Comparison of ENCODE assay signal across 11 mouse cellular contexts in genomic region chr7:19489525-19489924, GRCm38 (mm10). TPM values are rescaled to one million over a fixed set of nuclear protein-coding genes. Genes with fewer than 3 reads are reported as not detected.
DNase-seq lines count a peak whose midpoint lies in the region; ATAC-seq and TF ChIP-seq lines count a peak whose summit lies in the region.
"Had no signal": no experiment of that assay in that cellular context is flagged by ENCODE, and none has a peak within 500 bp of the region (broad histone marks: within the 10 kb centered on the region; RNA-seq: fewer than 3 reads in every experiment).

No protein-coding gene starts in this region.

- H3K4me3 ChIP-seq in heart, embryonic 10.5 days = peak overlapping the region; percentile 51
- H3K4me3 ChIP-seq in limb, embryonic 10.5 days = peak overlapping the region; percentile 44
- H3K4me3 ChIP-seq in stomach, postnatal 0 days (ENCODE audit: low read depth, low read length) = 0 out of 2 replicates have a peak overlapping the region, but pooled peaks have one; percentile 2

- H3K4me1 ChIP-seq in heart, embryonic 10.5 days = peaks cover 13% of the 10 kb centered on the region
- H3K4me1 ChIP-seq in limb, embryonic 10.5 days = peaks cover 15% of the 10 kb centered on the region
- no peaks in the 10 kb centered on the region for H3K4me1 ChIP-seq in stomach, postnatal 0 days (replicated peaks; ENCODE audit: control insufficient read depth, insufficient read depth)

- no peak for DNase-seq in heart, embryonic 10.5 days (ENCODE audit: low spot score)
- no peak for DNase-seq in heart, adult 9 months (ENCODE audit: low spot score in 2 of 2)
- peak; percentile 28 for DNase-seq in retina, postnatal 1 day
- no peak for DNase-seq in retina, embryonic 14.5 days (ENCODE audit: low spot score)
- DNase-seq in limb, embryonic 10.5 days (ENCODE audit: low spot score) = peak; percentile 54
- DNase-seq in stomach, postnatal 0 days (ENCODE audit: low spot score) = no peak
- no peak for DNase-seq in cerebellum, adult 18-20 months
- DNase-seq: adrenal gland, adult 8-10 months; layer of hippocampus, adult 9-11 months; thymus, postnatal 4 days had no signal

- no peaks in the 10 kb centered on the region for H3K9me3 ChIP-seq in heart, embryonic 10.5 days
- H3K9me3 ChIP-seq in limb, embryonic 10.5 days (replicated peaks) = no peaks in the 10 kb centered on the region
- no peaks in the 10 kb centered on the region for H3K9me3 ChIP-seq in stomach, postnatal 0 days (ENCODE audit: control insufficient read depth, low read length)

- 11% methylated on average over 31 of the region's 31 CpGs for WGBS in heart, embryonic 10.5 days
- WGBS in limb, embryonic 10.5 days = 7% methylated on average over 31 of the region's 31 CpGs
- WGBS in stomach, postnatal 0 days = 16% methylated on average over 31 of the region's 31 CpGs

- peaks cover 18% of the 10 kb centered on the region; the same call in 1 of the 2 replicates for H3K36me3 ChIP-seq in heart, embryonic 10.5 days
- H3K36me3 ChIP-seq in limb, embryonic 10.5 days = no peaks in the 10 kb centered on the region
- no peaks in the 10 kb centered on the region for H3K36me3 ChIP-seq in stomach, postnatal 0 days (ENCODE audit: control insufficient read depth, insufficient read depth, low read length)

- H3K4me2 ChIP-seq in stomach, postnatal 0 days (replicated peaks; ENCODE audit: low read depth) = no peak overlapping the region; the same call in 1 of the 2 replicates

- no peak overlapping the region for H3K9ac ChIP-seq in stomach, postnatal 0 days (ENCODE audit: low read length)

- no peak overlapping the region for H3K27ac ChIP-seq in heart, embryonic 10.5 days
- H3K27ac ChIP-seq in limb, embryonic 10.5 days = no peak overlapping the region
- no peak overlapping the region for H3K27ac ChIP-seq in stomach, postnatal 0 days (replicated peaks)

- no peak for TF ChIP-seq CTCF in stomach, postnatal 0 days (IDR thresholded peaks at IDR 0.05; ENCODE audit: low read depth)

- peaks cover 73% of the 10 kb centered on the region for H3K27me3 ChIP-seq in heart, embryonic 10.5 days (ENCODE audit: insufficient read depth, poor library complexity, severe bottlenecking)
- H3K27me3 ChIP-seq in limb, embryonic 10.5 days (ENCODE audit: low read depth, poor library complexity, severe bottlenecking) = peaks cover 67% of the 10 kb centered on the region
- H3K27me3 ChIP-seq in stomach, postnatal 0 days (ENCODE audit: control insufficient read depth, insufficient read depth, low read length) = peaks cover 8% of the 10 kb centered on the region; the same call in 1 of the 2 replicates

- no peak for TF ChIP-seq EP300 in stomach, postnatal 0 days (optimal IDR thresholded peaks at IDR 0.05)

- peak; percentile 19; the same call in 1 of the 2 replicates for ATAC-seq in stomach, postnatal 0 days (ENCODE audit: low FRiP score, low TSS enrichment)
- no peak for ATAC-seq in activated CD4-positive, CD25-positive, alpha-beta regulatory T cell, adult 4 months

RNA-seq across cellular contexts. Expression of gene Bloc1s3, which starts 18.6 kb away (rescaled TPM):
- polyA plus RNA-seq in heart, embryonic 10.5 days (2016; fragmentation: Nextera tagmentation; extraction: Ambion mirVana) = 1.5 and 2.0 TPM in 2 replicates
- 2.3 and 2.4 TPM in 2 replicates for polyA plus RNA-seq in limb, embryonic 10.5 days (2016; fragmentation: Nextera tagmentation; extraction: Ambion mirVana)
- polyA plus RNA-seq in stomach, postnatal 0 days (2015; fragmentation: Nextera tagmentation; extraction: Ambion mirVana) = 3.2 and 3.7 TPM in 2 replicates
- polyA plus RNA-seq in activated CD4-positive, CD25-positive, alpha-beta regulatory T cell, adult 4 months (2017; shearing (Covaris generic)) = under 1 TPM; 0.90 to 0.91 TPM

RNA-seq across cellular contexts. Expression of gene Trappc6a, which starts 18.7 kb away (rescaled TPM):
- polyA plus RNA-seq in heart, embryonic 10.5 days (2016; fragmentation: Nextera tagmentation; extraction: Ambion mirVana) = 95.3 and 107 TPM in 2 replicates
- polyA plus RNA-seq in limb, embryonic 10.5 days (2016; fragmentation: Nextera tagmentation; extraction: Ambion mirVana) = 74.0 and 90.5 TPM in 2 replicates
- 113 and 123 TPM in 2 replicates for polyA plus RNA-seq in stomach, postnatal 0 days (2015; fragmentation: Nextera tagmentation; extraction: Ambion mirVana)
- polyA plus RNA-seq in activated CD4-positive, CD25-positive, alpha-beta regulatory T cell, adult 4 months (2017; shearing (Covaris generic)) = 10 to 100 TPM; 38.7 to 44.6 TPM

RNA-seq across cellular contexts. Expression of gene Exoc3l2, which starts 26.4 kb away (rescaled TPM):
- polyA plus RNA-seq in heart, embryonic 10.5 days (2016; fragmentation: Nextera tagmentation; extraction: Ambion mirVana) = 1.8 and 2.5 TPM in 2 replicates
- polyA plus RNA-seq in limb, embryonic 10.5 days (2016; fragmentation: Nextera tagmentation; extraction: Ambion mirVana) = 1.2 and 1.7 TPM in 2 replicates
- polyA plus RNA-seq in stomach, postnatal 0 days (2015; fragmentation: Nextera tagmentation; extraction: Ambion mirVana) = 0.97 and 1.1 TPM in 2 replicates
- polyA plus RNA-seq in activated CD4-positive, CD25-positive, alpha-beta regulatory T cell, adult 4 months (2017; shearing (Covaris generic)) = not detected

RNA-seq across cellular contexts. Expression of gene Nkpd1, which starts 28.1 kb away (rescaled TPM):
- polyA plus RNA-seq in heart, embryonic 10.5 days (2016; fragmentation: Nextera tagmentation; extraction: Ambion mirVana) = 0.09 and 0.14 TPM in 2 replicates
- 0.10 and 0.11 TPM in 2 replicates for polyA plus RNA-seq in limb, embryonic 10.5 days (2016; fragmentation: Nextera tagmentation; extraction: Ambion mirVana)
- 30.8 and 33.0 TPM in 2 replicates for polyA plus RNA-seq in stomach, postnatal 0 days (2015; fragmentation: Nextera tagmentation; extraction: Ambion mirVana)
- polyA plus RNA-seq in activated CD4-positive, CD25-positive, alpha-beta regulatory T cell, adult 4 months (2017; shearing (Covaris generic)) = not detected

RNA-seq across cellular contexts. Expression of gene Mark4, which starts 30.9 kb away (rescaled TPM):
- polyA plus RNA-seq in heart, embryonic 10.5 days (2016; fragmentation: Nextera tagmentation; extraction: Ambion mirVana) = 7.0 and 8.9 TPM in 2 replicates
- polyA plus RNA-seq in limb, embryonic 10.5 days (2016; fragmentation: Nextera tagmentation; extraction: Ambion mirVana) = 7.6 and 8.0 TPM in 2 replicates
- 5.2 and 5.3 TPM in 2 replicates for polyA plus RNA-seq in stomach, postnatal 0 days (2015; fragmentation: Nextera tagmentation; extraction: Ambion mirVana)
- 1 to 10 TPM; 1.2 to 2.7 TPM for polyA plus RNA-seq in activated CD4-positive, CD25-positive, alpha-beta regulatory T cell, adult 4 months (2017; shearing (Covaris generic))

Comparison
In these comparisons a context has a peak if more than half of its experiments do, and no peak if none do; other contexts are left out.
1. DNase-seq: peak in retina, postnatal 1 day (single experiment) and limb, embryonic 10.5 days (single experiment); none in heart, embryonic 10.5 days (single experiment), heart, adult 9 months (0 of 2), retina, embryonic 14.5 days (single experiment), stomach, postnatal 0 days (single experiment) and cerebellum, adult 18-20 months (0 of 2).
2. Peak in every context shown above with its lines, with median percentiles within 50 percentile points of each other: H3K4me3 ChIP-seq.